Mouse (Mus musculus): ENCODE measurements around the gene Fez2. TPM values are rescaled to one million over a fixed set of nuclear protein-coding genes. Genes with fewer than 3 reads are reported as not detected.

The Fez2 gene
- polyA plus RNA-seq, 1 experiment = 18.0 TPM

GRCm38 (mm10) chr17:78425026-78425425 lies 7.1 kb upstream of the Fez2 start:
- Histone ChIP-seq H3K9ac (ENCODE audit: low read depth, poor library complexity, severe bottlenecking) (no peak overlapping the region), H3K27me3 (ENCODE audit: control insufficient read depth, insufficient read depth, low read length, poor library complexity, severe bottlenecking) (no peaks in the 10 kb centered on the region), H3K27ac (ENCODE audit: insufficient read depth, low read length) (no peak overlapping the region), H3K36me3 (ENCODE audit: control insufficient read depth, insufficient read depth, low read length, poor library complexity, severe bottlenecking) (no peaks in the 10 kb centered on the region), H3K9me3 (replicated peaks; ENCODE audit: control insufficient read depth, insufficient read depth, low read length, poor library complexity, severe bottlenecking) (no peaks in the 10 kb centered on the region), H3K4me1 (ENCODE audit: control insufficient read depth, insufficient read depth, low read length) (no peaks in the 10 kb centered on the region), H3K4me3 (ENCODE audit: low read depth, low read length) (no peak overlapping the region)
- no peak for TF ChIP-seq CTCF (IDR thresholded peaks at IDR 0.05; ENCODE audit: low read depth, low read length)
- TF ChIP-seq EP300 (IDR thresholded peaks at IDR 0.05; ENCODE audit: insufficient read depth, low read depth, low read length) = no peak
- no peak for TF ChIP-seq POLR2A (IDR thresholded peaks at IDR 0.05; ENCODE audit: insufficient read depth, low read length)

GRCm38 (mm10) chr17:78419216-78419615 lies 1.3 kb upstream of the Fez2 start:
- Histone ChIP-seq H3K36me3 (ENCODE audit: control insufficient read depth, insufficient read depth, low read length, poor library complexity, severe bottlenecking) (no peaks in the 10 kb centered on the region), H3K9ac (ENCODE audit: low read depth, poor library complexity, severe bottlenecking) (no peak overlapping the region), H3K27me3 (ENCODE audit: control insufficient read depth, insufficient read depth, low read length, poor library complexity, severe bottlenecking) (no peaks in the 10 kb centered on the region), H3K27ac (ENCODE audit: insufficient read depth, low read length) (no peak overlapping the region), H3K9me3 (replicated peaks; ENCODE audit: control insufficient read depth, insufficient read depth, low read length, poor library complexity, severe bottlenecking) (no peaks in the 10 kb centered on the region), H3K4me1 (ENCODE audit: control insufficient read depth, insufficient read depth, low read length) (no peaks in the 10 kb centered on the region), H3K4me3 (ENCODE audit: low read depth, low read length) (no peak overlapping the region)
- TF ChIP-seq CTCF (IDR thresholded peaks at IDR 0.05; ENCODE audit: low read depth, low read length) (no peak), EP300 (IDR thresholded peaks at IDR 0.05; ENCODE audit: insufficient read depth, low read depth, low read length) (no peak), POLR2A (IDR thresholded peaks at IDR 0.05; ENCODE audit: insufficient read depth, low read length) (no peak)

DNA sequence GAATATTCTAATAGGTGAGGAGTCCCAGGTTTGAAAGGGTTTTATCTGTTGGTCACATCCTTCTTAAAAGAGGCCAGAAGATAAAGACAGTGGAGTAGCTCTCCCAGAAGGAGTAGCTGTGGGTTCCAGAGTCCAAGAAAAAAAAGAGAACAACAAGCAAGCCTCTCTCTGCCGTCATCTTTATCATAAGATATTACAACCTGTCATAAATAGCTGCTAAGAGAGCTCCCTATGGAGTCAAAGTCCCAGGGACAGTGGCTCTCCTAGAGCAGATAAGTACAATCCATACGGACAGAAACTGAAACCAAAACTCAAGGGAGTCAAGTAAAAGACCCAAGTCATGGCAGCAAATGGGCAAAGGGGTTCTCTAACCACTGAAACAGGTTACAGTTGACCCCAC lies 2.7 kb downstream of the Fez2 start:
- Histone ChIP-seq H3K9ac (ENCODE audit: low read depth, poor library complexity, severe bottlenecking) (no peak overlapping the region), H3K36me3 (ENCODE audit: control insufficient read depth, insufficient read depth, low read length, poor library complexity, severe bottlenecking) (no peaks in the 10 kb centered on the region), H3K9me3 (replicated peaks; ENCODE audit: control insufficient read depth, insufficient read depth, low read length, poor library complexity, severe bottlenecking) (no peaks in the 10 kb centered on the region), H3K4me3 (ENCODE audit: low read depth, low read length) (no peak overlapping the region), H3K4me1 (ENCODE audit: control insufficient read depth, insufficient read depth, low read length) (no peaks in the 10 kb centered on the region), H3K27ac (ENCODE audit: insufficient read depth, low read length) (no peak overlapping the region), H3K27me3 (ENCODE audit: control insufficient read depth, insufficient read depth, low read length, poor library complexity, severe bottlenecking) (no peaks in the 10 kb centered on the region)
- TF ChIP-seq POLR2A (IDR thresholded peaks at IDR 0.05; ENCODE audit: insufficient read depth, low read length) (no peak), EP300 (IDR thresholded peaks at IDR 0.05; ENCODE audit: insufficient read depth, low read depth, low read length) (no peak), CTCF (IDR thresholded peaks at IDR 0.05; ENCODE audit: low read depth, low read length) (no peak)

DNA sequence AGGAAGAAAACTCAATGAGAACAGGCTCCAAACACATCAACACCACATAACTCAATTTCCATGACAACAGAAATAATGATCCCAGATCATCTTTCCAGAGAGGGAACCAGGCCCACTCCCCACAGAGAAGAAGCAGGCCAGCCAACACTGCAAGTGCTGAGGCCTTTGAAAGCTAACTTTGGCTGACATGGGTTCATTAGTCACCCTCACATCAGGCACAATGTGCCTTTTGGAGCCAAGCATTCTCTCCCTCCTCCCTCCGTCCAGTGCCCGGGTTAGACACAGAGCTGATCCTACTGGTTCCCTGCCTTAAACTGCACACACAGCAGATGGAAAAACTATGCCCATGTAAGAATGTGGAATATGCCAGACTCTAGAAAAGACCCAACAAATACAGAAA lies 8.1 kb downstream of the Fez2 start:
- Histone ChIP-seq H3K9ac (ENCODE audit: low read depth, poor library complexity, severe bottlenecking) (no peak overlapping the region), H3K27me3 (ENCODE audit: control insufficient read depth, insufficient read depth, low read length, poor library complexity, severe bottlenecking) (no peaks in the 10 kb centered on the region), H3K4me1 (ENCODE audit: control insufficient read depth, insufficient read depth, low read length) (peaks cover 2% of the 10 kb centered on the region), H3K27ac (ENCODE audit: insufficient read depth, low read length) (no peak overlapping the region), H3K4me3 (ENCODE audit: low read depth, low read length) (no peak overlapping the region), H3K36me3 (ENCODE audit: control insufficient read depth, insufficient read depth, low read length, poor library complexity, severe bottlenecking) (no peaks in the 10 kb centered on the region), H3K9me3 (replicated peaks; ENCODE audit: control insufficient read depth, insufficient read depth, low read length, poor library complexity, severe bottlenecking) (no peaks in the 10 kb centered on the region)
- TF ChIP-seq CTCF (IDR thresholded peaks at IDR 0.05; ENCODE audit: low read depth, low read length) = no peak

DNA sequence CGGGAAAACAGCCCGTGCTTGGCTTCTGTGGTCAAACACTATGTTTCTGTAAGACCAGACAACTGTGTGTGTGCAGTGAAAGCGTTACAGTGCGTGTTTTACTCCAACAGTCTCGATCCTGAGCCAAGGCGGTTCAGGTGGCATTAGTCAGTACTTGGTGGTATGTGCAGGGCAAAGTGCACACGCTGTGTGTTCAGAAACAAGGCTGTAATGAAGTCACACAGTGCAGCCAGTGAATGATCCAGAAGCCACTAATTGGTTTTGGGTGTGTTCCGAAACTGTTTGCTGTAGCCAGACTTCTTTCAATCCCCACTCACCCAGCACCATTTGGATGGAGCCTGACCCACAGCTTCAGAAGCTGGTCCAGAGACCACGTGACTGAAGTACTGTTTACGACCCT lies 9.6 kb downstream of the Fez2 start:
- Histone ChIP-seq H3K36me3 (ENCODE audit: control insufficient read depth, insufficient read depth, low read length, poor library complexity, severe bottlenecking) (no peaks in the 10 kb centered on the region), H3K27me3 (ENCODE audit: control insufficient read depth, insufficient read depth, low read length, poor library complexity, severe bottlenecking) (no peaks in the 10 kb centered on the region), H3K9me3 (replicated peaks; ENCODE audit: control insufficient read depth, insufficient read depth, low read length, poor library complexity, severe bottlenecking) (no peaks in the 10 kb centered on the region), H3K27ac (ENCODE audit: insufficient read depth, low read length) (no peak overlapping the region), H3K4me1 (ENCODE audit: control insufficient read depth, insufficient read depth, low read length) (peaks cover 2% of the 10 kb centered on the region), H3K9ac (ENCODE audit: low read depth, poor library complexity, severe bottlenecking) (no peak overlapping the region), H3K4me3 (ENCODE audit: low read depth, low read length) (no peak overlapping the region)
- TF ChIP-seq EP300 (IDR thresholded peaks at IDR 0.05; ENCODE audit: insufficient read depth, low read depth, low read length) (no peak), CTCF (IDR thresholded peaks at IDR 0.05; ENCODE audit: low read depth, low read length) (no peak), POLR2A (IDR thresholded peaks at IDR 0.05; ENCODE audit: insufficient read depth, low read length) (no peak)

GRCm38 (mm10) chr17:78407581-78407980 lies 10.4 kb downstream of the Fez2 start:
- Histone ChIP-seq H3K9me3 (replicated peaks; ENCODE audit: control insufficient read depth, insufficient read depth, low read length, poor library complexity, severe bottlenecking) (no peaks in the 10 kb centered on the region), H3K27ac (ENCODE audit: insufficient read depth, low read length) (no peak overlapping the region), H3K27me3 (ENCODE audit: control insufficient read depth, insufficient read depth, low read length, poor library complexity, severe bottlenecking) (no peaks in the 10 kb centered on the region), H3K9ac (ENCODE audit: low read depth, poor library complexity, severe bottlenecking) (no peak overlapping the region), H3K36me3 (ENCODE audit: control insufficient read depth, insufficient read depth, low read length, poor library complexity, severe bottlenecking) (no peaks in the 10 kb centered on the region), H3K4me3 (ENCODE audit: low read depth, low read length) (no peak overlapping the region), H3K4me1 (ENCODE audit: control insufficient read depth, insufficient read depth, low read length) (peaks cover 2% of the 10 kb centered on the region)
- no peak for TF ChIP-seq CTCF (IDR thresholded peaks at IDR 0.05; ENCODE audit: low read depth, low read length)
- TF ChIP-seq EP300 (IDR thresholded peaks at IDR 0.05; ENCODE audit: insufficient read depth, low read depth, low read length) = peak; percentile 42; the same call in 1 of the 2 replicates
